Mouse (Mus musculus): ENCODE data around the gene Gtf2b. TPM values are rescaled to one million over a fixed set of nuclear protein-coding genes. Genes with fewer than 3 reads are reported as not detected.

Gtf2b gene
- polyA plus RNA-seq, 1 experiment from 2014 or later = 42.6 TPM

DNA sequence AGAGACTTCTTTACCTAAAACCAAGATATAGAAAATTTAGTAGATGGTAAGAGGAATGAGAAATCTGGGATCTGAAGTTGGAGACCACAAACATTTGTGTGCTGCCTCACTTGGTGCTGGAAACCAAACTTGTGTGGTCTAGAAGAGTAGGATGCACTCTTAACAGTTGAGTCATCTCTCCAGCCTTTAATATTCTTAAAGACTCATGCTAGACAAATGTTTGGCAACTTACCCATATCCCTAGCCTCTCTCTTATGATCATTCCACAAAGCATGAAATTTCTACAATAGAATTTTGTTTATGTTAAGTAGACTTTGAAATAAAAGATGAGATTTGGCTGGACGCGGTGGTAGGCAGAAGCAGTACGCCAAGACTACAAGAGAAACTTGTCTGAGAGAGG, 52.7 kb downstream of the Gtf2b start:
- no peak for ATAC-seq (ENCODE audit: insufficient read depth)
- H3K4me2 ChIP-seq = no peak overlapping the region
- H3K36me3 ChIP-seq (replicated peaks) = peaks cover 62% of the 10 kb centered on the region
- no peaks in the 10 kb centered on the region for H3K4me1 ChIP-seq (replicated peaks)
- H3K27ac ChIP-seq (replicated peaks) = no peak overlapping the region
- no peaks in the 10 kb centered on the region for H3K27me3 ChIP-seq
- no peak overlapping the region for H3K9ac ChIP-seq
- no peak overlapping the region for H3K4me3 ChIP-seq (replicated peaks)
- 98% methylated on average over 3 of the region's 3 CpGs for WGBS (ENCODE audit: insufficient replicate concordance)
- no peaks in the 10 kb centered on the region for H3K9me3 ChIP-seq (replicated peaks)

DNA sequence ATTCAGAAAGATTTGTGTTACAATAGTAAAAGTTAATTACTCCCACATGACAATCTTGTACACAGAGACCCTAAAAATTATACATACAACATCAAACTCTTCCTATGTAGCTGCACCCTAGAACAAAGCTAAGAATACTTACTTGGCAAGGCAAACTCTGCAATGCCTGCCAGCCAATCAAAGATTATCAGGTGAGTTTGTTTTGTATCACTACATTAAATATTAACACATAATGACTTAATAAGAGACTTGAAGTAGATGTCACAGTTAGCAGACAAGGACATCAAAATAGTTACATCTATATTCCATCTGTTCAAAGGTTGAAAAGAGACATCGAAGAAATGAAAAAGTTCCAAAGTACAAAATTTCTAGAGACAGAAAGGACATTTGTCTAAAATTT, 58.8 kb downstream of the Gtf2b start:
- Histone ChIP-seq H3K4me2 (no peak overlapping the region), H3K9me3 (replicated peaks) (no peaks in the 10 kb centered on the region), H3K4me1 (replicated peaks) (no peaks in the 10 kb centered on the region), H3K36me3 (replicated peaks) (peaks cover 64% of the 10 kb centered on the region), H3K27me3 (no peaks in the 10 kb centered on the region), H3K4me3 (replicated peaks) (no peak overlapping the region), H3K27ac (replicated peaks) (no peak overlapping the region), H3K9ac (no peak overlapping the region)
- WGBS (ENCODE audit: insufficient replicate concordance) = 81% methylated on average over 1 of the region's 1 CpGs
- no peak for ATAC-seq (ENCODE audit: insufficient read depth)

DNA sequence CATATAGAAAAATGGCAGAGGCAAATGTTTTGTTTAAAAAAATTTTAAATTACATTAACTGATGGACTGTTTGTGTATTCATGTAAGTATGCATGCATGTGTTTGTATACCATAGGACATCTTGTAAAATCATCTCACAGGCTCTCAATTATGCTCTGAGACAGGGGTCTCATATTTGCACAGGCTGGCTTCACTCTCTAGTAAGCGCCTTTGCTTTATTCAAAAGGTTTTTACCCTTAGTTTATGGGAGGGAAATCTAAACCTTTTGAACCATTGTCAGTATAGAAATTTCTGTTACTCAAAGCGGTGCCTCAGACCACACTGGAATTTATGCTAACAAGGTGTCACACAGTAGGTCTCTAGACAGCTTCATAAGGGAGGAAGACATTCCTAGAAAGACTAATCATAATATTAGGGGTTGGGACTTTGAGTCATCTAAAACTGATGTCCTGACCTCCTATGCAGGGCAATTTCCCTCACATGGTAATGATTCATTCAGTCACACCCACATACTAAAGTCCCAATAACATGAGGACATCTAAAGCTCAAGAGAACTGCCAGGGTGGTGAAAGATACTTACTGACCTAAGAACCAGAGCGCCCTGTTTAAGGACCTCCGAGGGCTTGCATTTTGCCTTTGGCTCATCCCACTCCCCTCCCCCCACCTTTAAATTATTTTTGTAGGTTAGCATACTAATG, 61.8 kb downstream of the Gtf2b start:
- Histone ChIP-seq H3K9ac (no peak overlapping the region), H3K4me1 (replicated peaks) (no peaks in the 10 kb centered on the region), H3K27me3 (no peaks in the 10 kb centered on the region), H3K9me3 (replicated peaks) (no peaks in the 10 kb centered on the region), H3K4me3 (replicated peaks) (no peak overlapping the region), H3K27ac (replicated peaks) (no peak overlapping the region), H3K36me3 (replicated peaks) (peaks cover 59% of the 10 kb centered on the region), H3K4me2 (no peak overlapping the region)
- no peak for ATAC-seq (ENCODE audit: insufficient read depth)
- 88% methylated on average over 4 of the region's 4 CpGs for WGBS (ENCODE audit: insufficient replicate concordance)

DNA sequence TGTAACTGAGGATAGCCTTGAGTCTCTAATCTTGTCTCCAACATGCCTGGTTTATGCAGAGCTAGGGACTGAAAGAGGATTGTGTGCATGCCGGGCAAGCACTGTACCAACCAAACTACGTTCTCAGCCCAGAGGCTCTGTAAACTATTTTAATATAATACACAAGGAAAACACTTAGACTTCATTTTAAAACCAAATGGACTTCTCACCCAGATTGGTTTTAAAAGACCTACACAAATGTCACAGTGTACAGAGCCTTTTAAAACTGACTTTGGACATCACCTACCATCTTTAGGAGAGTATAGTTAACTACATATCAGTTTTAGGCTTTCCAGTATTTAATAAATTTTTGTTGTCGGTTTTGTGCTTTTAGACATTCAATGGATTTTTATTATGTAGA, 68.1 kb downstream of the Gtf2b start:
- ATAC-seq (ENCODE audit: insufficient read depth) = no peak
- Histone ChIP-seq H3K36me3 (replicated peaks) (peaks cover 32% of the 10 kb centered on the region), H3K4me2 (no peak overlapping the region), H3K27me3 (no peaks in the 10 kb centered on the region), H3K4me1 (replicated peaks) (peaks cover 14% of the 10 kb centered on the region), H3K9ac (no peak overlapping the region), H3K27ac (replicated peaks) (no peak overlapping the region), H3K4me3 (replicated peaks) (no peak overlapping the region), H3K9me3 (replicated peaks) (no peaks in the 10 kb centered on the region)
- WGBS (ENCODE audit: insufficient replicate concordance) = 87% methylated on average over 3 of the region's 3 CpGs

Other genes starting within 250 kb of the Gtf2b start
- gene Gbp7, start 234.7 kb upstream of the Gtf2b start, polyA plus RNA-seq (2015; fragmentation: Nextera tagmentation; extraction: Ambion mirVana) = 3.4 and 3.7 TPM in 2 replicates
- gene Gbp3, start 205.0 kb upstream of the Gtf2b start, polyA plus RNA-seq (2015; fragmentation: Nextera tagmentation; extraction: Ambion mirVana) = 1.5 and 1.6 TPM in 2 replicates
- gene Gbp2b, start 170.2 kb upstream of the Gtf2b start, polyA plus RNA-seq (2015; fragmentation: Nextera tagmentation; extraction: Ambion mirVana) = 0.02 TPM in 1 of 2 replicates, not detected in the other
- 2.3 and 2.7 TPM in 2 replicates for gene Gbp2, start 144.4 kb upstream of the Gtf2b start, polyA plus RNA-seq (2015; fragmentation: Nextera tagmentation; extraction: Ambion mirVana)
- gene Kyat3, start 64.0 kb upstream of the Gtf2b start, polyA plus RNA-seq (2015; fragmentation: Nextera tagmentation; extraction: Ambion mirVana) = 12.7 and 13.7 TPM in 2 replicates
- 30.7 and 34.5 TPM in 2 replicates for gene Pkn2, start 117.0 kb downstream of the Gtf2b start, polyA plus RNA-seq (2015; fragmentation: Nextera tagmentation; extraction: Ambion mirVana)